Mouse (Mus musculus): ENCODE results near the gene Folr2. TPM values are rescaled to one million over a fixed set of nuclear protein-coding genes. Genes with fewer than 3 reads are reported as not detected.

Gene Folr2
- polyA plus RNA-seq, 1 experiment from 2014 or later = 3.5 TPM

GRCm38 (mm10) chr7:101833916-101834584 is 22.9 kb downstream of the Folr2 start:
- Histone ChIP-seq H3K4me2 (no peak overlapping the region), H3K4me1 (replicated peaks) (peaks cover 47% of the 10 kb centered on the region), H3K27me3 (peaks cover 19% of the 10 kb centered on the region; the same call in 1 of the 2 replicates), H3K27ac (no peak overlapping the region), H3K36me3 (peaks cover 34% of the 10 kb centered on the region), H3K9ac (peak overlapping the region; percentile 30; the same call in 1 of the 2 replicates), H3K4me3 (no peak overlapping the region), H3K9me3 (no peaks in the 10 kb centered on the region)
- WGBS = 52% methylated on average over 3 of the region's 3 CpGs
- ATAC-seq (ENCODE audit: low FRiP score) = no peak

DNA sequence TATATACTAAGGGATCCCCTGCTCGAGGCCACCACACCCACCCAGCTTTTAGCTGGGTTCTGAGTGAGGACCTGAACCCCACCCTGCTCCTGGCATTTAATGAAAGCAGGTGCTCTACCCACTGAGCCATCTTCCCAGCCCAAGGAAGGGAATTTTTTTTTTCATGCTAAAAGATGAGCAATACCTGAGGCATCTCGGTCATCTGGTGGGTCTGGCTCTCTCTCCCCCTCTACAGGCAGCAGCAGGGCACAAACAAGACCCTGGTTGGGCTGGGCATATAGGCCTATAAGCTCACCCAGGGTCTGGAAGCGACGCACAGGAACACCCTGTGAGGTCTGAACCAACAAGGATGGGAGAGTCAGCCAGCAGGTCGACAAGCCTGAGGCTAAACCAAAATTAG is 23.6 kb downstream of the Folr2 start:
- Histone ChIP-seq H3K9me3 (no peaks in the 10 kb centered on the region), H3K27me3 (peaks cover 13% of the 10 kb centered on the region; the same call in 1 of the 2 replicates), H3K36me3 (peaks cover 41% of the 10 kb centered on the region), H3K27ac (no peak overlapping the region), H3K9ac (no peak overlapping the region), H3K4me1 (replicated peaks) (peaks cover 44% of the 10 kb centered on the region), H3K4me2 (no peak overlapping the region), H3K4me3 (no peak overlapping the region)
- 70% methylated on average over 5 of the region's 5 CpGs for WGBS
- ATAC-seq (ENCODE audit: low FRiP score) = no peak

DNA sequence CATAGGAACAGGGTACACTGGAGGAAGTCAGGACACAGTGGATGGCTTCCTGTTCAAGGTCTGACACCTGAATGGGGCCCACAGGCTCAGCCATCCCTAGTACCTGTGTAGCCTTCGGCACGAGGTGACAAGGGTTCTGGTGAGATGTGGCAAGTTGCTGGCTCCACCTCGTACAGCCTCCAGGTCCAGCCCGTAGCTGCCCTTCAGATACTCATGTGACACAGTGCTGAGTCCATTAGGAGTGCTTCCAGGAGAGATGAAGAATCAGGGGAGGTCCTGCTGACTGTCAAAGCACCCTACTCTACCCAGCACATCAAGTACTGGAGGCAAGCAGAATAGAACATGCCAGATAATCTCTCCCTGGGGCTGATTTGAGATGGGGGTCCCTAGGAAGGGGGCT is 24.6 kb downstream of the Folr2 start:
- no peaks in the 10 kb centered on the region for H3K9me3 ChIP-seq
- H3K27ac ChIP-seq = no peak overlapping the region
- no peak overlapping the region for H3K9ac ChIP-seq
- H3K4me1 ChIP-seq (replicated peaks) = peaks cover 39% of the 10 kb centered on the region
- peaks cover 9% of the 10 kb centered on the region; the same call in 1 of the 2 replicates for H3K27me3 ChIP-seq
- no peak overlapping the region for H3K4me2 ChIP-seq
- 96% methylated on average over 4 of the region's 4 CpGs for WGBS
- H3K4me3 ChIP-seq = no peak overlapping the region
- ATAC-seq (ENCODE audit: low FRiP score) = no peak
- peaks cover 51% of the 10 kb centered on the region for H3K36me3 ChIP-seq

- Histone ChIP-seq H3K9me3 (no peaks in the 10 kb centered on the region), H3K4me2 (no peak overlapping the region), H3K27ac (no peak overlapping the region), H3K9ac (no peak overlapping the region), H3K27me3 (peaks cover under 1% of the 10 kb centered on the region; the same call in 1 of the 2 replicates), H3K4me3 (no peak overlapping the region), H3K36me3 (peaks cover 59% of the 10 kb centered on the region), H3K4me1 (replicated peaks) (peaks cover 30% of the 10 kb centered on the region)
- ATAC-seq (ENCODE audit: low FRiP score) = no peak
- WGBS = 94% methylated on average over 8 of the region's 8 CpGs
Measured at GRCm38 (mm10) chr7:101831437-101831836, 25.6 kb downstream of the Folr2 start.

DNA sequence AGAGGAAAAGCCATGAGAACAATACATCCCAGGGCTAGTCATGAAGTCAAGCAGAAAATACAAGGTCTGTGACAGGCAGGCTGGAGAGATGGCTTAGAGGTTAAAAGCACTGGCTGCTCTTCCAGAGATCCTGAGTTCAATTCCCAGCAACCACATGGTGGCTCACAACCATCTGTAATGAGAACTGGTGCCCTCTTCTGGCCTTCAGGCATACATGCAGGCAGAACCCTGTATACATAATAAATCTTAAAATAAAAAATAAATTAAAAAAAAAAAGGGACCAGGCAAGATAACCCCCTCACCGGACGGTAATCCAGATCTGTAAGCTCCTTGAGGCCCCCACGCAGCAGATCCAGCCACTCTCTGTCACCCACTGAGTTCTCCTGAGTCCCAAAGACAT is 26.6 kb downstream of the Folr2 start:
- 94% methylated on average over 3 of the region's 3 CpGs for WGBS

GRCm38 (mm10) chr7:101823758-101824630 is 33.0 kb downstream of the Folr2 start:
- Histone ChIP-seq H3K27me3 (peaks cover 55% of the 10 kb centered on the region), H3K9me3 (no peaks in the 10 kb centered on the region), H3K36me3 (peaks cover 42% of the 10 kb centered on the region), H3K27ac (no peak overlapping the region), H3K4me1 (replicated peaks) (peaks cover 22% of the 10 kb centered on the region), H3K9ac (no peak overlapping the region), H3K4me3 (no peak overlapping the region), H3K4me2 (no peak overlapping the region)
- peak; percentile 15; the same call in 1 of the 2 replicates for ATAC-seq (ENCODE audit: low FRiP score)
- WGBS = 90% methylated on average over 18 of the region's 18 CpGs

More for the DNA sequence above, 26.6 kb downstream of the Folr2 start:
- ATAC-seq (ENCODE audit: low FRiP score) = no peak
- H3K36me3 ChIP-seq = peaks cover 68% of the 10 kb centered on the region
- H3K27ac ChIP-seq = no peak overlapping the region
- H3K9ac ChIP-seq = no peak overlapping the region
- H3K9me3 ChIP-seq = no peaks in the 10 kb centered on the region
- H3K4me1 ChIP-seq (replicated peaks) = peaks cover 20% of the 10 kb centered on the region
- no peak overlapping the region for H3K4me3 ChIP-seq
- no peak overlapping the region for H3K4me2 ChIP-seq
- no peaks in the 10 kb centered on the region for H3K27me3 ChIP-seq

DNA sequence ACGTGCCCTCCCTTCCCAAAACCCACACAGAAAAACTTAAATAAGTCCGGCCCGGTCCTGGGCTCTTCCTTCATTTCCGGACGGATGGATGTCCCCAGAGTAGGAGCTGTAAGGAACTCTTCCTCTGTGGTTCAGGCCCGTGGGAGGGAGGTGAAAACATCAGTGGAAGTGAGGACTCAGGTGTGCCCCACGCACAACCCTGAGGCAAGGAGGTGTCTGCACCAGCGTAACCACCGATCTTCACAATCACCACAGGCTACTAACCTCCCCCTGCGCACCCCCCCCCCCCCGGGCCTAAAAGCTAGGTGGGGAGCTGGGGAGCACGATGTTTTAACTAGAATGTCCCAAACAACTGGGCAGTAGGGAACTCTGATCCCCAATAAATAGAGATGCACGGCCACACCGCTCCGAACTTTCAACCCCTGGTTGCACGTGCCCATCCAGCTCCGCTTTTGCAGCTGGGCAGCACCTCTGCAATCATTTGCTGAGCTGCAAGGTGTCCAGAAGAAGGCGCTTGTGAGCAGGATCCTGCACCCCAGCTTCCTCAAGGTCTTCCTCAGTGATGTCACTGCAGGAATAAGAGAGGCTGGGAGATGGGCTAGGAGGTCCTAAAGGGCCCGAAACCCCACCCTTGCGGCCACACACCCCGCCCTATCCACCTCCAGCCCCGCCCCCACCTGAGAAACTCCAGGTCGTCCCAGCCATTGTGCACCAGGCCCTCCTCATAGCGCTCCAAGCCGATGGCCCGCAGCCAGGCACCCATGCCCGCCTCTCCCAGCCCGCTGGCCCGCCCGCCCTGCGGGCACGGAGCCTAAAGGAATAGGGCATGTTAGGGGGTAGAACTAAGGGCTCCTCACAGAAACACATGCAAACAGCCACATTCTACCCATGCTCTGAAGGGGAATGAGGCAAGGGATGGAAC is 33.9 kb downstream of the Folr2 start:
- Histone ChIP-seq H3K27ac (no peak overlapping the region), H3K36me3 (peaks cover 33% of the 10 kb centered on the region), H3K4me2 (0 out of 2 replicates have a peak overlapping the region, but pooled peaks have one; percentile 1), H3K9me3 (no peaks in the 10 kb centered on the region), H3K9ac (no peak overlapping the region), H3K27me3 (peaks cover 64% of the 10 kb centered on the region), H3K4me1 (replicated peaks) (peaks cover 27% of the 10 kb centered on the region), H3K4me3 (no peak overlapping the region)
- 33% methylated on average over 31 of the region's 32 CpGs for WGBS
- peak; percentile 22; the same call in 1 of the 2 replicates for ATAC-seq (ENCODE audit: low FRiP score)

DNA sequence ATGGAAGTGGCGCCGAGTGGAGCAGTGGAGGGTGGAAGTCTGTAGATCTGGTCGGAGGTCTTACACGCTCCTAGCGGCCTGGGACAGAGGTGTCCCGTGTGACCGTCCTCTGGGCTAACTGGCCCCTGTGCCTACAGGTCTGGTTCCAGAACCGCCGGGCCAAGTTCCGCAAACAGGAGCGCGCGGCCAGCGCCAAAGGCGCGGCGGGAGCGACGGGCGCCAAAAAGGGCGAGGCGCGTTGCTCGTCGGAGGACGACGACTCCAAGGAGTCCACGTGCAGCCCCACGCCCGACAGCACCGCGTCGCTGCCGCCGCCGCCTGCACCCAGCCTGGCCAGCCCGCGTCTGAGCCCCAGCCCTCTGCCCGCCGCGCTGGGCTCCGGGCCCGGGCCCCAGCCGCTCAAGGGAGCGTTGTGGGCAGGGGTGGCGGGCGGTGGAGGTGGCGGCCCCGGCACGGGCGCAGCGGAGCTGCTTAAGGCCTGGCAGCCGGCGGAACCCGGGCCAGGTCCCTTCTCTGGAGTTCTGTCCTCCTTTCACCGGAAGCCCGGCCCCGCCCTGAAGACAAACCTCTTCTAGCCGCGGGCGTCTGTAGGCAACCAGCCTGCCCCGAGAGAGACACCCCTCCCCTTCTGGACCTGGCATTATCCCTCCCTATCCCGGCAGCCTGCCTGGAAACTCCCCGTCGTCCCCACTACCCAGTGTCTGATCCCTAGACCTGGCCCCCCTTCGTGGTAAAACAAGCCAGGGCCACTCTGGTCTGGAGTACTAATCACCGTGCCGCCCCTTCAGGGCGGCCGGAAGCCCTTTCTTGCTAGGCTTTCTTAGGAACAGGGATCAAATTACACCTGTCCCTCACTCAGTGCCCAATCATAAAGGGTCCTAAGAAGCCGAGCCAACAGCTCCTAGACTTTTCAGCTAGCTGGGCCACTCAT is 35.2 kb downstream of the Folr2 start:
- Histone ChIP-seq H3K27ac (0 out of 2 replicates have a peak overlapping the region, but pooled peaks have one; percentile 12), H3K27me3 (peaks cover 76% of the 10 kb centered on the region), H3K4me2 (peak overlapping the region; percentile 70), H3K4me1 (replicated peaks) (peaks cover 35% of the 10 kb centered on the region), H3K36me3 (peaks cover 21% of the 10 kb centered on the region), H3K4me3 (peak overlapping the region; percentile 43), H3K9me3 (no peaks in the 10 kb centered on the region), H3K9ac (peak overlapping the region; percentile 70)
- under 1% methylated on average over 70 of the region's 71 CpGs for WGBS
- peak; percentile 46 for ATAC-seq (ENCODE audit: low FRiP score)

DNA sequence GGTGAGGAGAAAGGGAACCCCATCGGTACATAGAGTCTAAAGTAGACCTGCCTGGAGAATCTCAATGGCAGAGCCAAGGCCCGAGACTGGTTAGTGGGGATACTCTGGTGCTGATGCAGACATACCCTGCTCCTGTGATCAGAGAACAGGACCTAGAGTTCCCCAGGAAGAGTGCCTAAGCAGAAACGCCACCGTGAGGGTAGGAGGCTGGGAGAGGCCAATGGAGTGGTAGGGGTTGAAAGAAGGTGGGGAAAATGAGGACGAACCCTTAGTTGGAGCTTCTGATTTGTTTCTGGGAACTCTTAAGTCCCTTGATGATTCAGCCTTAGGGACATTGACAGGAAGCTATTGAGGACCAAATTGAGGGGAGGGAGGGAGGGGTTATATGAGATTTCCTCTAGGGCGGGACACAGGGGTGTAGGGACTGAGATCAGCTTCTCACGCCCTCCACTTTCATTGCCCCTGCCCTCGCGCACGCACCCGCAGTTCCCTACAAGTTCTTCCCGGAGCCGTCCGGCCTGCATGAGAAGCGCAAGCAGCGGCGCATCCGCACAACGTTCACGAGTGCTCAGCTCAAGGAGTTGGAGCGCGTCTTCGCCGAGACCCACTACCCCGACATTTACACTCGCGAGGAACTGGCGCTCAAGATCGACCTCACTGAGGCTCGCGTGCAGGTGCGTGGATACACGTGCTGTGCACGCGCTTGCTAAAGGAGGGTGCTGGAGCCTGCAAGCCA is 36.5 kb downstream of the Folr2 start:
- no peak for ATAC-seq (ENCODE audit: low FRiP score)
- Histone ChIP-seq H3K9ac (peak overlapping the region; percentile 46; the same call in 1 of the 2 replicates), H3K27ac (no peak overlapping the region), H3K4me2 (peak overlapping the region; percentile 70), H3K4me1 (replicated peaks) (peaks cover 35% of the 10 kb centered on the region), H3K4me3 (peak overlapping the region; percentile 43), H3K27me3 (peaks cover 87% of the 10 kb centered on the region), H3K9me3 (no peaks in the 10 kb centered on the region), H3K36me3 (0 out of 2 replicates have a peak, but pooled peaks cover 9% of the 10 kb centered on the region)
- WGBS = 3% methylated on average over 35 of the region's 35 CpGs

GRCm38 (mm10) chr7:101817861-101818401 is 39.1 kb downstream of the Folr2 start, which contains the start of gene Phox2a:
Gene Phox2a (plus strand): TSS chr7:101818313.
- Histone ChIP-seq H3K27ac (no peak within 1 kb of the TSS), H3K27me3 (peaks cover 79% of the 10 kb centered on the region), H3K4me3 (peak within 1 kb of the TSS; percentile 22), H3K36me3 (no peaks in the 10 kb centered on the region), H3K4me1 (replicated peaks) (peaks cover 32% of the 10 kb centered on the region), H3K9ac (peak within 1 kb of the TSS; percentile 49; the same call in 1 of the 2 replicates), H3K4me2 (peak within 1 kb of the TSS; percentile 42), H3K9me3 (no peaks in the 10 kb centered on the region)
- ATAC-seq (ENCODE audit: low FRiP score) = peak; percentile 34; the same call in 1 of the 2 replicates
- WGBS = 1% methylated on average over 38 of the region's 45 CpGs

Measured in hindbrain, embryonic 13.5 days (tissue).